Mouse (Mus musculus): ENCODE measurements around the gene Rassf8. TPM values are rescaled to one million over a fixed set of nuclear protein-coding genes. Genes with fewer than 3 reads are reported as not detected.

The Rassf8 gene
- polyA plus RNA-seq, 1 experiment from 2014 or later, result 2.4 TPM

DNA sequence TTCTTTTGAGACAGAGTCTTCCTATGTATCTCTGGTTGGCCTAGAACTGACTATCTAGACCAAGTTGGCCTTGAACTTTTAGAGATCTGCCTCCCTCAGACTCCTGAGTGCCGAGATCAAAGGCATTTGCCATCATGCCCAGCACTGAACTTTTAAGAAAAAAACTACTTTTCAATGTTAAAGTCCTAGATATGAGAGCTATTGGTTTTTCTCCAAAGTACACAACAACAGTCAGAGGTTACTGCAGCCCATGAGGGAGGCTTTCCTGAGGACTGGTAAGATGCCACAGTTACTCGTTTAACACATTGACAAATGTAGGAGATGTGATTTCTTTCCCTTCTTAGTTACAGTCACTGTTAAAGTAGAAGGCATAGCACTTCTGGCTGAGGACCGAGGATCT, 6.5 kb upstream of the Rassf8 start:
- no peak overlapping the region for H3K9ac ChIP-seq (ENCODE audit: low read length)
- H3K27me3 ChIP-seq (replicated peaks; ENCODE audit: control insufficient read depth, insufficient read depth, low read length), result 0 out of 2 replicates have a peak, but pooled peaks cover 3% of the 10 kb centered on the region
- no peak overlapping the region for H3K4me3 ChIP-seq (ENCODE audit: low read depth, low read length)
- no peak for DNase-seq (ENCODE audit: low spot score)
- no peaks in the 10 kb centered on the region for H3K4me1 ChIP-seq (ENCODE audit: control insufficient read depth, insufficient read depth, low read length)
- H3K27ac ChIP-seq (ENCODE audit: low read depth, low read length), result no peak overlapping the region
- H3K36me3 ChIP-seq (ENCODE audit: control insufficient read depth, insufficient read depth, low read length), result no peaks in the 10 kb centered on the region
- no peak overlapping the region for H3K4me2 ChIP-seq (ENCODE audit: low read length)
- ATAC-seq, result no peak
- 84% methylated on average over 3 of the region's 3 CpGs for WGBS
- no peaks in the 10 kb centered on the region for H3K9me3 ChIP-seq (replicated peaks; ENCODE audit: control insufficient read depth, low read length)

DNA sequence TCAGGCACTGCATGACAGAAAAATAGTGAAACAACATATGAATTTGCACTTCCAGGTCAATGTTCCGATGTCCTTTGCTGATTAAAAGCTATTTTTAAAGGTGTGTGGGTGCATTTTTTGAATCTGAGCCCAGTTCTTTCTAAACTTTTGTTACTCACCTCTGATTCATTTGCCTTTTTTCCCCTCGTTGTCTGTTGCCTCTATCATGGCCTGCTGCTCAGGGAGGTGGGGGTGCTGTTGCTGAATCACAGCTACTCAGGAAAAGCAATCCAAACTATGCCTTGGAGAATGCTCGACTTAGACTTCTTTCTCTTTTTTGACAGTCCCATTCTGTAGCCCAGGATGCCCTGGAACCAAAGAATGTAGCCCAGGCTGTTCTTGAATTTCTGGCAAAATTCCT, 1.3 kb upstream of the Rassf8 start:
- Histone ChIP-seq H3K4me3 (ENCODE audit: low read depth, low read length) (no peak overlapping the region), H3K4me2 (ENCODE audit: low read length) (no peak overlapping the region)
- 48% methylated on average over 3 of the region's 3 CpGs for WGBS

DNA sequence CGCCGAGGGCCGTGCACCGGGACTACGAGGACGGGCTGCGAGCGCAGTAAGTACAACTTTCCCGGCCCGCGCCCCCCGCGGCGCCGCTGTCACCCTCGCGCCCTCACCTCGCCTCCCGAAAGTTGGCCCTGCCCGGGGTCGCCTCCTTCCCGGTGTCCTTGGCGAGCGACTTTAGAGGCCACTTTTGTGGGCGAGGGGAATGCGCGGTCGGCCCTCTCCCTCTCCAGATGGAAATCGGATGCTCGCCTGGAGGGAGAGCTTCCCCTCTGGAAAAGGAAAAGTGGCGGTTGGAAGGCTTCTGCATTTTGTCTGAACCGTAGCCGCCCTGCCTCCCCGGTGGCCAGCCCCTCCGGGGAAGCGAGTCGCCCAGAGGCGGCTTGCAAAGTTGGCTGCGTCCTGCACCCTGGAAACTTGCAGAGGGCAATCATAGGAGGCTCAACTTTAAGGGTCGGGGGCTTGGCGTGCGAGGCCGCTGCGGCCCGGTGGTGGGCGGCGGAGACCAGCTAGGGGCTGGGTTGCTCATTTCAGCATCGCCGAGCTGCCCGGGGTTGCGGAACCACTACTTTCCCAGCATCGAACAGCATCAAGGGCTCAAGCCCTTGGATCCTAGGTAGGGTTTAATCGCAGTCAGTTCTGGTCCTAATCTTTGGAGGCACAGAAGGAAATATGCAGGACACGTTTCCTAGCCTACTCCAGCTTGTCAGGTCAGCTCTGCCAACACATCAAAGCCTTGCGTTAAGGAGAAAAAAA, 548 bp downstream of the Rassf8 start:
- peak overlapping the region; percentile 55; the same call in 1 of the 2 replicates for H3K27ac ChIP-seq (ENCODE audit: low read depth, low read length)
- H3K9me3 ChIP-seq (replicated peaks; ENCODE audit: control insufficient read depth, low read length), result no peaks in the 10 kb centered on the region
- H3K4me1 ChIP-seq (ENCODE audit: control insufficient read depth, insufficient read depth, low read length), result no peaks in the 10 kb centered on the region
- H3K27me3 ChIP-seq (replicated peaks; ENCODE audit: control insufficient read depth, insufficient read depth, low read length), result 0 out of 2 replicates have a peak, but pooled peaks cover 3% of the 10 kb centered on the region
- DNase-seq (ENCODE audit: low spot score) (peak; percentile 51), ATAC-seq (peak; percentile 7)
- H3K36me3 ChIP-seq (ENCODE audit: control insufficient read depth, insufficient read depth, low read length), result no peaks in the 10 kb centered on the region
- peak overlapping the region; percentile 86 for H3K4me2 ChIP-seq (ENCODE audit: low read length)
- H3K4me3 ChIP-seq (ENCODE audit: low read depth, low read length), result peak overlapping the region; percentile 59
- under 1% methylated on average over 54 of the region's 55 CpGs for WGBS
- peak overlapping the region; percentile 74 for H3K9ac ChIP-seq (ENCODE audit: low read length)

More for the DNA sequence above, 1.3 kb upstream of the Rassf8 start:
- no peak for ATAC-seq
- H3K9ac ChIP-seq (ENCODE audit: low read length), result no peak overlapping the region
- no peaks in the 10 kb centered on the region for H3K36me3 ChIP-seq (ENCODE audit: control insufficient read depth, insufficient read depth, low read length)
- H3K9me3 ChIP-seq (replicated peaks; ENCODE audit: control insufficient read depth, low read length), result no peaks in the 10 kb centered on the region
- H3K27me3 ChIP-seq (replicated peaks; ENCODE audit: control insufficient read depth, insufficient read depth, low read length), result 0 out of 2 replicates have a peak, but pooled peaks cover 3% of the 10 kb centered on the region
- no peaks in the 10 kb centered on the region for H3K4me1 ChIP-seq (ENCODE audit: control insufficient read depth, insufficient read depth, low read length)
- no peak overlapping the region for H3K27ac ChIP-seq (ENCODE audit: low read depth, low read length)
- DNase-seq (ENCODE audit: low spot score), result no peak

DNA sequence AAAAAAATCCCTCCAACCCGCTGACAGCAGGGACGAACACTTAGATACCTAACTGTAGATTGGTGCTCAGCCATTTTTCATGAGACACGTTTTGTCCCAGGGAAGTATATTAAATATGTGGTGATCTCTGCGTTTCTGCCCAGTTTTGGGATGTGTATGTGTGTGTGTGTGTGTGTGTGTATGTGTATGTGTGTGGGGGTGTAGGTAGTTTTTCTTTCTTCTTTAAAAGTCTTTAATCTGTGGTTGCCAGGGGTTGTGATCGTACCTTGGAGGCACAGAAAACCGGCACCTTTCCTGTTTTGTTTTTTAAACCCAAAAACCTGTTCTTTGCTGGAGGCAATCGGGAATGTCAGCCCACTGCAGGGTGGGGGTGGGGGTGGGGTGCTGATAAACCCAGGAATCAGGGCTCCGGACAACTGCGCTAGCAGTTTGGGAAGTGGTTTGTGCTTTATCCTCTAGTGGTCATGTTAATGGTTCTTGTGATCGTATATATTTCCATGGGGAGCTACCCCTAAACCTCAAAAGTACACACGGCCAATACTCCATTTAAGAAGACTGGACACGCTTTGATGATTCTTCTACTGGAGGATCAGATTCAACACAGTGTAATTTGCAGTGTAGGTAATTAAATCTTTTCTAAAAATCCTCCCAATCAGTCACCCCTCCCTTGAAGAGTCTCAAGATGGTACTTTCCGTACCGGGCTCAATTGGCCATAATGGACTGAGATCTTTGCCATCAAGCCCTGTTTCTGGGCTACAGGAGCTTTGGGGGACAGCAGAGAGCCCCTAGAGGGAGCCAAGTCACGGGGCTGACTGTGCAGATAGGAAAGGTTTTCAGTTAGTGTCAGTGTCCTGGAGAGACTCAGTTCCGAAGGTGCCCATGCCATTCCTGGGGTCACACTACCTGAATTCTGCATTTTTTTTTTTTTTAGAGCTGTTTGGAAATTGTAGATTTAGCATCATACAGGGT, 1.4 kb downstream of the Rassf8 start:
- Histone ChIP-seq H3K36me3 (ENCODE audit: control insufficient read depth, insufficient read depth, low read length) (no peaks in the 10 kb centered on the region), H3K4me1 (ENCODE audit: control insufficient read depth, insufficient read depth, low read length) (no peaks in the 10 kb centered on the region), H3K9me3 (replicated peaks; ENCODE audit: control insufficient read depth, low read length) (no peaks in the 10 kb centered on the region), H3K9ac (ENCODE audit: low read length) (peak overlapping the region; percentile 74), H3K4me3 (ENCODE audit: low read depth, low read length) (peak overlapping the region; percentile 59), H3K27me3 (replicated peaks; ENCODE audit: control insufficient read depth, insufficient read depth, low read length) (0 out of 2 replicates have a peak, but pooled peaks cover 3% of the 10 kb centered on the region), H3K4me2 (ENCODE audit: low read length) (peak overlapping the region; percentile 86), H3K27ac (ENCODE audit: low read depth, low read length) (no peak overlapping the region)
- WGBS, result 13% methylated on average over 16 of the region's 16 CpGs
- ATAC-seq (no peak), DNase-seq (ENCODE audit: low spot score) (no peak)

DNA sequence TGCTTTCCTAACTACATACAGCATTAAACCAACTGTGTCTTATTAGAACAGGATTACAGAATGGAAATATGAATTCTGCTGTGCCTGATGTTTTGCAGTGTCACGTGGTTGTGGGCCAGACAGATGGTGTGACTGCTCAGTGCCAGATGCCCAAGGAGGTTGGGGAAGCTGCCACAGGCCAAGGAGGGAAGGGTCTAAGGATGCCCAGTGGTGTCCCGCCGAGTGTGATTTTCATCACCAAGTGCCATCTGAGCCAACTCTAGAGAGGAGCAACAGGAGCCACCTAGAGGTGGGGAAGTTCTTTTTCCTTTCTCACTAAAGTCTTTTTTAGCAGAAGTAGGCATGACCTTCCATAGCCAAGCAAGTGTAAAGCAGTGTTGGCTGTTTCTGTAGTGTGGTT, 3.8 kb downstream of the Rassf8 start:
- WGBS, result 87% methylated on average over 3 of the region's 3 CpGs
- Histone ChIP-seq H3K27ac (ENCODE audit: low read depth, low read length) (no peak overlapping the region), H3K27me3 (replicated peaks; ENCODE audit: control insufficient read depth, insufficient read depth, low read length) (no peaks in the 10 kb centered on the region), H3K4me1 (ENCODE audit: control insufficient read depth, insufficient read depth, low read length) (no peaks in the 10 kb centered on the region), H3K9me3 (replicated peaks; ENCODE audit: control insufficient read depth, low read length) (no peaks in the 10 kb centered on the region), H3K9ac (ENCODE audit: low read length) (no peak overlapping the region), H3K36me3 (ENCODE audit: control insufficient read depth, insufficient read depth, low read length) (no peaks in the 10 kb centered on the region), H3K4me3 (ENCODE audit: low read depth, low read length) (no peak overlapping the region), H3K4me2 (ENCODE audit: low read length) (no peak overlapping the region)
- DNase-seq (ENCODE audit: low spot score) (no peak), ATAC-seq (no peak)

DNA sequence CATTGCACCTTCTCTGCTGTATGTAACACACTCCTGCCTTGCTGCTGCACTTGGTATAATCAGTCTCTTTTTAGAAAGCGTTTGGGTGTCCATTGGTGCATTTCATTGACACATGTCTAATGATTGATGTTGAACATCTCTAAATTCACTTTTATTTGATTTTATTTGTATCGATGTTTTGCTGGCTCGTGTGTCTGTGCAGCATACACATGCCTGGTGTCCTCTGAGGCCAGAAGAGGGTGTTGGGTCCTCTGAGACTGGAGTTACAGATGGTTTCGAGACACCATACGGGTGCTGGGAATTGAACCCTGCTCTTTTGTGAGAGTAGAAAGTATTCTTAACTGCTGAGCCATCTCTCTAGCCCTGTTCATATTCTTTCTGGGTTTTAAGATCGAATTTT, 6.7 kb downstream of the Rassf8 start:
- WGBS, result 85% methylated on average over 6 of the region's 6 CpGs
- Histone ChIP-seq H3K27me3 (replicated peaks; ENCODE audit: control insufficient read depth, insufficient read depth, low read length) (no peaks in the 10 kb centered on the region), H3K4me2 (ENCODE audit: low read length) (no peak overlapping the region), H3K9me3 (replicated peaks; ENCODE audit: control insufficient read depth, low read length) (no peaks in the 10 kb centered on the region), H3K36me3 (ENCODE audit: control insufficient read depth, insufficient read depth, low read length) (no peaks in the 10 kb centered on the region), H3K4me3 (ENCODE audit: low read depth, low read length) (no peak overlapping the region), H3K9ac (ENCODE audit: low read length) (no peak overlapping the region), H3K27ac (ENCODE audit: low read depth, low read length) (no peak overlapping the region), H3K4me1 (ENCODE audit: control insufficient read depth, insufficient read depth, low read length) (no peaks in the 10 kb centered on the region)
- no peak for ATAC-seq
- DNase-seq (ENCODE audit: low spot score), result no peak

DNA sequence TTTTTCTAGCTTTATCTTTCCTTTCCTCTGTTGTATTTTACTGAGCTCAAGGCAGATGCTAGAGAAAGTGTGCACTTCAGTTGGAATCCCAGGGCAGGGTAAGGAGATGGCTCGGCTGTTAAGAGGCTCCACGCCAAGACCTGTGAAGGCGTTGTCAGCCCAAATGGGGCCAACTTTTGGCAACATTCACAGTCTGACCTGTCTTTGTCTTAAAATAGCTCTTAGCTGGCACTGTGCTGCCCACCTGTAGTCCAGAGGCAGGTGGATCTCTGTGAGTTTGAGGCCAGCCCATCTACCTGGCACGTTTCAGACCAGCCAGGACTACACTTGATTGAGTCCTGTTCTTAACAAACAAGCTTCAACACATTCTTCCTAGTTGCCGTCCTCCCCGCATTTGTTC, 7.9 kb downstream of the Rassf8 start:
- no peaks in the 10 kb centered on the region for H3K27me3 ChIP-seq (replicated peaks; ENCODE audit: control insufficient read depth, insufficient read depth, low read length)
- H3K4me3 ChIP-seq (ENCODE audit: low read depth, low read length), result no peak overlapping the region
- H3K4me2 ChIP-seq (ENCODE audit: low read length), result no peak overlapping the region
- ATAC-seq (no peak), DNase-seq (ENCODE audit: low spot score) (no peak)
- no peaks in the 10 kb centered on the region for H3K36me3 ChIP-seq (ENCODE audit: control insufficient read depth, insufficient read depth, low read length)
- no peak overlapping the region for H3K9ac ChIP-seq (ENCODE audit: low read length)
- 89% methylated on average over 6 of the region's 6 CpGs for WGBS
- no peaks in the 10 kb centered on the region for H3K4me1 ChIP-seq (ENCODE audit: control insufficient read depth, insufficient read depth, low read length)
- H3K27ac ChIP-seq (ENCODE audit: low read depth, low read length), result no peak overlapping the region
- H3K9me3 ChIP-seq (replicated peaks; ENCODE audit: control insufficient read depth, low read length), result no peaks in the 10 kb centered on the region

DNA sequence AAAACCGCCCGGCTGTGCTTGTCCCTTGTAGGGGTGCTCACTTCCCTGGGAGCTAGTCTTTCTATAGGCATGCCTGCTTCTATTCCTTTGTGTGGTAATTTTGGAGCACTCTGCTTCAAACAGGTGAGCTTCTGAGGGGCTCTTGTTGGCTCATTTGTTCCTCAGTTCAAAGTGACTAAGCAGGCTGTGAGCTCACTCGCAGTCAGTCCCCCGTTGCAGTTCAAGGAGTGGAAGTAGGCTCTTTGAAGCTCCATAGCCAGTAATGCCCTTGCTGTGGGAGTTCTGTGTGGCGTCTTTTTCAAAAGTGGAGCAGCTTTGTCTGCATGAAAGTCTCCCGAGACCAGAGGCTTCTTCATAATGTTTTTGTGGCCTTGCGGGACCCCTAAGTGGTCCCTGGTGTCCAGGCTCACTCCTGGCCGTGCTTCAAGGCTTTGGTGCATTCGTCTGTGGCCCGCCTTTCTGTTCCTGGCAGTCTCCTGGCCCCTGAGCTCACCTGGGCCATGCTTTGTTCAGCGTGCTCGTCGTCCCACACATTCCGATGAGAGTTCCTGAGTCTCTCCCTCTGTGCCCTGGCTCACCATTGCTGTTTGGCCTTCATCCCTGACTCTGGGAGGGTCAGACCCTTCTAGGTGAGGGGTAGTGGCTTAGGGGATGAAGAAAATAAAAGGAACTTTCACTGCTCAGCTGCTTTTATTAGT, 9.5 kb downstream of the Rassf8 start:
- DNase-seq (ENCODE audit: low spot score) (peak; percentile 32), ATAC-seq (no peak)
- Histone ChIP-seq H3K27me3 (replicated peaks; ENCODE audit: control insufficient read depth, insufficient read depth, low read length) (no peaks in the 10 kb centered on the region), H3K9ac (ENCODE audit: low read length) (no peak overlapping the region), H3K4me2 (ENCODE audit: low read length) (no peak overlapping the region), H3K27ac (ENCODE audit: low read depth, low read length) (no peak overlapping the region), H3K36me3 (ENCODE audit: control insufficient read depth, insufficient read depth, low read length) (no peaks in the 10 kb centered on the region), H3K4me3 (ENCODE audit: low read depth, low read length) (no peak overlapping the region), H3K4me1 (ENCODE audit: control insufficient read depth, insufficient read depth, low read length) (no peaks in the 10 kb centered on the region), H3K9me3 (replicated peaks; ENCODE audit: control insufficient read depth, low read length) (no peaks in the 10 kb centered on the region)
- WGBS, result 75% methylated on average over 14 of the region's 14 CpGs
